ENCODE assay signal across 9 mouse cellular contexts in the genomic region with DNA sequence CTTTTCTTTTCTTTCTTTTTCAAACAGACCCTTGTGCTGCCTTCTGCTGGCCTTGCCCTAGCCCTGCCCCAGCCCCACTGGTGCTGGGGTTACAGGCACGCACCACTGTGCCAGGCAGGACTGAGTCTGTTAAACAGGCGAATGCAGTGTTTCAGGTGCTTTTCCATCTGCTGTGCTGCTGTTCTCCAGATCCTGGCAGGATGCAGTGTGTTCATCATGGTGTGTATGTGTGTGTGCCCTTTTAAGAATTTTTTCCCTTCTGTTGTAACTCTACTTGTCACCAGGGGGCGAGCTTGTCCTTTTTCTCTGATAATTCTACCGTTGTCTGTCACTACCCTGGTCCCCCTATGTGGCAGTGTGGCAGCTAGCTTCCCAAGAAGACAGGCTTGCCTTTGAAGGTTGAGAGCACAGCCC. TPM values are rescaled to one million over a fixed set of nuclear protein-coding genes. Genes with fewer than 3 reads are reported as not detected.
DNase-seq lines count a peak whose midpoint lies in the region; ATAC-seq lines count a peak whose summit lies in the region.
"Had no signal": no experiment of that assay in that cellular context is flagged by ENCODE, and none has a peak within 500 bp of the region (broad histone marks: within the 10 kb centered on the region; RNA-seq: fewer than 3 reads in every experiment).

No protein-coding gene starts in this region.

- H3K27me3 ChIP-seq in forebrain, embryonic 14.5 days (replicated peaks; ENCODE audit: control insufficient read depth, insufficient read depth, low read length) = no peaks in the 10 kb centered on the region
- H3K27me3 ChIP-seq in hindbrain, embryonic 15.5 days = no peaks in the 10 kb centered on the region
- H3K27me3 ChIP-seq in midbrain, embryonic 11.5 days (ENCODE audit: control insufficient read depth, insufficient read depth, low read length) = no peaks in the 10 kb centered on the region

- no peak overlapping the region for H3K27ac ChIP-seq in forebrain, embryonic 14.5 days (ENCODE audit: low read depth, low read length)
- H3K27ac ChIP-seq in hindbrain, embryonic 15.5 days (replicated peaks) = peak overlapping the region; percentile 34; the same call in 1 of the 2 replicates
- peak overlapping the region; percentile 12; the same call in 1 of the 2 replicates for H3K27ac ChIP-seq in midbrain, embryonic 11.5 days (ENCODE audit: low read depth, low read length)

- no peak overlapping the region for H3K9ac ChIP-seq in forebrain, embryonic 14.5 days (ENCODE audit: low read length)
- H3K9ac ChIP-seq in hindbrain, embryonic 15.5 days = no peak overlapping the region
- H3K9ac ChIP-seq in midbrain, embryonic 11.5 days (ENCODE audit: low read length) = no peak overlapping the region

- H3K9me3 ChIP-seq in forebrain, embryonic 14.5 days (replicated peaks; ENCODE audit: control insufficient read depth, low read length) = no peaks in the 10 kb centered on the region
- no peaks in the 10 kb centered on the region for H3K9me3 ChIP-seq in hindbrain, embryonic 15.5 days
- no peaks in the 10 kb centered on the region for H3K9me3 ChIP-seq in midbrain, embryonic 11.5 days (ENCODE audit: control insufficient read depth, low read length)

- peaks cover 31% of the 10 kb centered on the region for H3K36me3 ChIP-seq in forebrain, embryonic 14.5 days (ENCODE audit: control insufficient read depth, insufficient read depth, low read length)
- H3K36me3 ChIP-seq in hindbrain, embryonic 15.5 days = peaks cover 24% of the 10 kb centered on the region
- peaks cover 4% of the 10 kb centered on the region for H3K36me3 ChIP-seq in midbrain, embryonic 11.5 days (ENCODE audit: control insufficient read depth, insufficient read depth, low read length)

- intact Hi-C loops in left cerebral cortex, postnatal 25 days (cut with DNase I) = loop anchor here (1.0 kb wide), 1 partner anchor 120 kb away; a partner anchor contains a TSS

- peak; percentile 76 for ATAC-seq in cerebellum, adult (ENCODE audit: insufficient number of reproducible peaks, low FRiP score, low TSS enrichment)
- peak; percentile 85 for ATAC-seq in forebrain, embryonic 14.5 days
- peak; percentile 83 for ATAC-seq in hindbrain, embryonic 15.5 days (ENCODE audit: low FRiP score, low read depth)
- ATAC-seq in midbrain, embryonic 11.5 days (ENCODE audit: low FRiP score) = peak; percentile 83

- peak; percentile 68 to 72 for DNase-seq in left cerebral cortex, adult 18-20 months (ENCODE audit: low spot score in 2 of 2)
- no peak for DNase-seq in left cerebral cortex, adult 11 months (ENCODE audit: low spot score)
- DNase-seq in forebrain, embryonic 14.5 days (ENCODE audit: low spot score) = peak; percentile 91
- peak; percentile 64 to 79 for DNase-seq in left cerebral cortex, postnatal 25 days (ENCODE audit: low spot score in 2 of 2)
- peak; percentile 98 for DNase-seq in midbrain, embryonic 11.5 days (ENCODE audit: low spot score, missing footprints)
- peak; percentile 19 for DNase-seq in spleen, adult 12 weeks (ENCODE audit: low spot score)

- no peaks in the 10 kb centered on the region for H3K4me1 ChIP-seq in forebrain, embryonic 14.5 days (ENCODE audit: control insufficient read depth, insufficient read depth, low read length)
- 0 out of 2 replicates have a peak, but pooled peaks cover 3% of the 10 kb centered on the region for H3K4me1 ChIP-seq in hindbrain, embryonic 15.5 days (replicated peaks)
- H3K4me1 ChIP-seq in midbrain, embryonic 11.5 days (ENCODE audit: control insufficient read depth, insufficient read depth, low read length) = peaks cover 7% of the 10 kb centered on the region; the same call in 1 of the 2 replicates

- H3K4me3 ChIP-seq in forebrain, embryonic 14.5 days (ENCODE audit: low read depth, low read length) = no peak overlapping the region
- H3K4me3 ChIP-seq in hindbrain, embryonic 15.5 days = no peak overlapping the region
- H3K4me3 ChIP-seq in midbrain, embryonic 11.5 days (ENCODE audit: low read depth, low read length) = no peak overlapping the region
- H3K4me3 ChIP-seq: myocyte had no signal

- H3K4me2 ChIP-seq in forebrain, embryonic 14.5 days (ENCODE audit: low read length) = no peak overlapping the region
- no peak overlapping the region for H3K4me2 ChIP-seq in hindbrain, embryonic 15.5 days
- H3K4me2 ChIP-seq in midbrain, embryonic 11.5 days = no peak overlapping the region

- 23% methylated on average over 4 of the region's 4 CpGs for WGBS in forebrain, embryonic 14.5 days
- 14% methylated on average over 4 of the region's 4 CpGs for WGBS in hindbrain, embryonic 15.5 days
- WGBS in midbrain, embryonic 11.5 days = 11% methylated on average over 4 of the region's 4 CpGs

RNA-seq across cellular contexts. Expression of a gene that starts 11.3 kb away (rescaled TPM):
- 10 to 100 TPM; 27.7 to 30.7 TPM for total RNA-seq in left cerebral cortex, adult 18-20 months (2021)
- polyA plus RNA-seq in forebrain, embryonic 14.5 days (2014; fragmentation: Nextera tagmentation; extraction: Ambion mirVana) = 43.1 and 52.2 TPM in 2 replicates
- polyA plus RNA-seq in hindbrain, embryonic 15.5 days (2015; fragmentation: Nextera tagmentation; extraction: Ambion mirVana) = 45.1 and 52.5 TPM in 2 replicates
- 10 to 100 TPM; 26.5 to 29.6 TPM for total RNA-seq in left cerebral cortex, postnatal 25 days (2021)
- polyA plus RNA-seq in midbrain, embryonic 11.5 days (2014; fragmentation: Nextera tagmentation; extraction: Ambion mirVana) = 54.6 and 55.5 TPM in 2 replicates

RNA-seq across cellular contexts. Expression of a gene that starts 38.4 kb away (rescaled TPM):
- total RNA-seq in left cerebral cortex, adult 18-20 months (2021) = 10 to 100 TPM; 92.2 to 94.5 TPM
- polyA plus RNA-seq in forebrain, embryonic 14.5 days (2014; fragmentation: Nextera tagmentation; extraction: Ambion mirVana) = 24.2 and 31.1 TPM in 2 replicates
- polyA plus RNA-seq in hindbrain, embryonic 15.5 days (2015; fragmentation: Nextera tagmentation; extraction: Ambion mirVana) = 31.5 and 32.4 TPM in 2 replicates
- 100 to 1,000 TPM; 107 TPM for total RNA-seq in left cerebral cortex, postnatal 25 days (2021)
- 18.8 and 22.5 TPM in 2 replicates for polyA plus RNA-seq in midbrain, embryonic 11.5 days (2014; fragmentation: Nextera tagmentation; extraction: Ambion mirVana)

RNA-seq across cellular contexts. Expression of a gene that starts 43.9 kb away (rescaled TPM):
- not detected for total RNA-seq in left cerebral cortex, adult 18-20 months (2021)
- polyA plus RNA-seq in forebrain, embryonic 14.5 days (2014; fragmentation: Nextera tagmentation; extraction: Ambion mirVana) = 2.7 and 3.6 TPM in 2 replicates
- polyA plus RNA-seq in hindbrain, embryonic 15.5 days (2015; fragmentation: Nextera tagmentation; extraction: Ambion mirVana) = 4.6 and 4.7 TPM in 2 replicates
- not detected for total RNA-seq in left cerebral cortex, postnatal 25 days (2021)
- polyA plus RNA-seq in midbrain, embryonic 11.5 days (2014; fragmentation: Nextera tagmentation; extraction: Ambion mirVana) = 1.6 and 2.4 TPM in 2 replicates
